Mouse (Mus musculus): ENCODE results near the gene Rfx4.

- TF ChIP-seq CTCF (IDR thresholded peaks at IDR 0.05; ENCODE audit: extremely low read depth, insufficient read depth, low read length) (no peak), POLR2A (IDR thresholded peaks at IDR 0.05; ENCODE audit: extremely low read depth, insufficient read depth, low read length) (no peak)
These were observed 111.7 kb downstream of the Rfx4 start for GRCm38 (mm10) chr10:84867577-84867976.

Measured in cortical plate, adult 2 months (tissue).